Comparison of ENCODE assay signal across 9 mouse cellular contexts in genomic region chr15:84260123-84260822, GRCm38 (mm10). TPM values are rescaled to one million over a fixed set of nuclear protein-coding genes. Genes with fewer than 3 reads are reported as not detected.
DNase-seq lines count a peak whose midpoint lies in the region; ATAC-seq lines count a peak whose summit lies in the region.
"Had no signal": no experiment of that assay in that cellular context is flagged by ENCODE, and none has a peak within 500 bp of the region (broad histone marks: within the 10 kb centered on the region; RNA-seq: fewer than 3 reads in every experiment).

No protein-coding gene starts in this region.

- no peaks in the 10 kb centered on the region for H3K27me3 ChIP-seq in intestine, embryonic 15.5 days (replicated peaks)
- H3K27me3 ChIP-seq in midbrain, embryonic 11.5 days (ENCODE audit: control insufficient read depth, insufficient read depth, low read length): peaks cover 8% of the 10 kb centered on the region; the same call in 1 of the 2 replicates

- peak; percentile 53; the same call in 1 of the 2 replicates for ATAC-seq in intestine, embryonic 15.5 days
- peak; percentile 54 for ATAC-seq in midbrain, embryonic 11.5 days (ENCODE audit: low FRiP score)

- no peak overlapping the region for H3K27ac ChIP-seq in intestine, embryonic 15.5 days
- H3K27ac ChIP-seq in midbrain, embryonic 11.5 days (ENCODE audit: low read depth, low read length): 0 out of 2 replicates have a peak overlapping the region, but pooled peaks have one; percentile 22
- H3K27ac ChIP-seq: macrophage had no signal

- intact Hi-C loops in left cerebral cortex, postnatal 10 days (cut with DNase I): loop anchor here (2.0 to 5.0 kb wide), 2 partner anchors 187 to 355 kb away; partner anchors contain the start of gene Shisal1

- no peak overlapping the region for H3K4me3 ChIP-seq in intestine, embryonic 15.5 days (replicated peaks)
- no peak overlapping the region for H3K4me3 ChIP-seq in midbrain, embryonic 11.5 days (ENCODE audit: low read depth, low read length)

- WGBS in intestine, embryonic 15.5 days: 33% methylated on average over 22 of the region's 22 CpGs
- WGBS in midbrain, embryonic 11.5 days: 27% methylated on average over 22 of the region's 22 CpGs

- peak; percentile 54 for DNase-seq in WW6 (ENCODE audit: low read depth, low spot score)
- peak; percentile 67 for DNase-seq in cerebellum, adult 9-11 months
- DNase-seq in frontal cortex, postnatal 10 days (ENCODE audit: low spot score in 2 of 2): peak; percentile 63 to 81
- peak; percentile 85 to 90 for DNase-seq in left cerebral cortex, postnatal 10 days (ENCODE audit: extremely low spot score in 1 of 2, low spot score in 2 of 2)
- peak; percentile 97 for DNase-seq in midbrain, embryonic 11.5 days (ENCODE audit: low spot score, missing footprints)
- peak; percentile 89 for DNase-seq in right cerebral cortex, postnatal 4 days
- DNase-seq in urinary bladder, postnatal 4 days (ENCODE audit: low spot score in 2 of 2): peak; percentile 62 to 85

- H3K36me3 ChIP-seq in intestine, embryonic 15.5 days: no peaks in the 10 kb centered on the region
- H3K36me3 ChIP-seq in midbrain, embryonic 11.5 days (ENCODE audit: control insufficient read depth, insufficient read depth, low read length): no peaks in the 10 kb centered on the region

- H3K4me1 ChIP-seq in intestine, embryonic 15.5 days (replicated peaks): no peaks in the 10 kb centered on the region
- H3K4me1 ChIP-seq in midbrain, embryonic 11.5 days (ENCODE audit: control insufficient read depth, insufficient read depth, low read length): peaks cover 24% of the 10 kb centered on the region

- H3K9me3 ChIP-seq in intestine, embryonic 15.5 days: no peaks in the 10 kb centered on the region
- no peaks in the 10 kb centered on the region for H3K9me3 ChIP-seq in midbrain, embryonic 11.5 days (ENCODE audit: control insufficient read depth, low read length)

- H3K4me2 ChIP-seq in intestine, embryonic 15.5 days (replicated peaks): no peak overlapping the region
- no peak overlapping the region for H3K4me2 ChIP-seq in midbrain, embryonic 11.5 days

- H3K9ac ChIP-seq in intestine, embryonic 15.5 days: no peak overlapping the region
- no peak overlapping the region for H3K9ac ChIP-seq in midbrain, embryonic 11.5 days (ENCODE audit: low read length)

RNA-seq across cellular contexts. Expression of gene Parvb, which starts 28.4 kb away (rescaled TPM):
- polyA plus RNA-seq in intestine, embryonic 15.5 days (2015; fragmentation: Nextera tagmentation; extraction: Ambion mirVana): 3.2 and 3.9 TPM in 2 replicates
- total RNA-seq in left cerebral cortex, postnatal 10 days (2021): 10 to 100 TPM; 28.2 to 30.5 TPM
- 10.2 and 10.8 TPM in 2 replicates for polyA plus RNA-seq in midbrain, embryonic 11.5 days (2014; fragmentation: Nextera tagmentation; extraction: Ambion mirVana)
